Mouse (Mus musculus) C2C12 (cell line): Measurements from ENCODE around the gene Pax1. TPM values are rescaled to one million over a fixed set of nuclear protein-coding genes. Genes with fewer than 3 reads are reported as not detected.

Experiments
- H3K27me3 ChIP-seq: one replicate; pipeline ENCODE4 v1.6.1; 2011; ENCODE audit not compliant: control insufficient read depth, insufficient read depth, insufficient read length
- H3K36me3 ChIP-seq: one replicate; pipeline ENCODE4 v1.6.1; 2011; ENCODE audit not compliant: control insufficient read depth, insufficient read depth
- H3K4me3 ChIP-seq: one replicate; pipeline ENCODE4 v1.5.1; 2011; ENCODE audit warnings: mild to moderate bottlenecking, control low read depth; ENCODE audit not compliant: poor library complexity, insufficient read depth, severe bottlenecking
- H3K79me2 ChIP-seq: one replicate; pipeline ENCODE4 v1.6.1; 2011; ENCODE audit not compliant: control insufficient read depth, insufficient read depth
- H3K79me3 ChIP-seq: one replicate; pipeline ENCODE4 v1.6.1; 2011; ENCODE audit warnings: low read depth, control low read depth
- H3ac ChIP-seq: one replicate; pipeline ENCODE3; 2011; ENCODE audit warnings: low read depth; ENCODE audit not compliant: control insufficient read depth, insufficient read length
- CEBPB ChIP-seq: IDR thresholded peaks from one replicate; pipeline ENCODE4 v1.6.1; 2011; ENCODE audit warnings: low read depth, mild to moderate bottlenecking, control low read depth, moderate library complexity
- CTCF ChIP-seq: IDR thresholded peaks from one replicate; pipeline ENCODE4 v1.5.1; 2011; ENCODE audit not compliant: control insufficient read depth, insufficient read depth, insufficient read length
- FOSL1 ChIP-seq: IDR thresholded peaks from one replicate; pipeline ENCODE4 v1.8.0; 2011; ENCODE audit warnings: mild to moderate bottlenecking, low read length; ENCODE audit not compliant: poor library complexity, insufficient read depth, severe bottlenecking
- MAX ChIP-seq: IDR thresholded peaks from one replicate; pipeline ENCODE4 v1.6.1; 2011; ENCODE audit warnings: mild to moderate bottlenecking, control low read depth
- MYOD1 ChIP-seq: IDR thresholded peaks from one replicate; pipeline ENCODE4 v1.6.1; 2011; ENCODE audit warnings: low read depth; ENCODE audit not compliant: control insufficient read depth, insufficient read length
- MYOG ChIP-seq: IDR thresholded peaks from one replicate; pipeline ENCODE4 v1.6.1; 2011; ENCODE audit not compliant: control insufficient read depth, insufficient read length; ENCODE audit errors: extremely low read depth
- USF1 ChIP-seq: IDR thresholded peaks from one replicate; pipeline ENCODE4 v1.6.1; 2011; ENCODE audit warnings: low read depth, mild to moderate bottlenecking, control low read depth, moderate library complexity
- polyA plus RNA-seq: library from polyadenylated mRNA; unstranded; fragments of >200 nt; fragmentation: generic; extraction: Trizol; gene quantifications from one replicate; pipeline ENCODE4 v1.2.1, GENCODE M21; 2012; ENCODE audit warnings: missing spikeins

Gene Pax1
- polyA plus RNA-seq, 1 experiment: not detected

GRCm38 (mm10) chr2:147342198-147342597 is 19.5 kb upstream of the Pax1 start:
- Histone ChIP-seq H3ac (no peak overlapping the region), H3K79me2 (no peaks in the 10 kb centered on the region), H3K79me3 (no peaks in the 10 kb centered on the region), H3K36me3 (no peaks in the 10 kb centered on the region), H3K27me3 (no peaks in the 10 kb centered on the region), H3K4me3 (no peak overlapping the region)
- no peak for TF ChIP-seq CEBPB
- no peak for TF ChIP-seq USF1
- no peak for TF ChIP-seq MYOD1
- TF ChIP-seq MAX: no peak
- TF ChIP-seq FOSL1: no peak
- no peak for TF ChIP-seq MYOG
- no peak for TF ChIP-seq CTCF

DNA sequence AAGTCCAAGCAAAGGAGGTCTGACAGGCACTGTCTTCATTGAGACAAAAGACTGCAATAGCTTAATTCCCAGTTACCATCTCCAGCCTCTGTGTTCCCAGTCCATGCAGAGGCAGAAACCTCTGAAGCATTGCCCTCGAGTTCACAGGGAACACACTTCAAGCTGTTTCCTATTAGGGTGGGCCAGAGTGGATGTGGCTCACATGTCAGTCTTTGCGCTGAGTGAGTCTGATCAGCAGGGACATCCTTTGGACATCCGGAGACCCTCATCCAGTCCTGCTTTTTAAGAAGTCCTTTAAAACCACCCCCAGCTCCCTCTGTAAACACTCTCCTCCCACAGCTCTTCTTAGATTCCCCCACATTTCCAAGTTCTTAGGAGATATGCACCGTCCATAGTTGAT is 2.0 kb upstream of the Pax1 start:
- H3K36me3 ChIP-seq: no peaks in the 10 kb centered on the region
- no peaks in the 10 kb centered on the region for H3K79me3 ChIP-seq
- TF ChIP-seq USF1 (no peak), CEBPB (no peak), MYOG (no peak), FOSL1 (no peak), MYOD1 (no peak), MAX (no peak), CTCF (no peak)
- no peaks in the 10 kb centered on the region for H3K27me3 ChIP-seq
- no peak overlapping the region for H3K4me3 ChIP-seq
- no peaks in the 10 kb centered on the region for H3K79me2 ChIP-seq
- no peak overlapping the region for H3ac ChIP-seq

DNA sequence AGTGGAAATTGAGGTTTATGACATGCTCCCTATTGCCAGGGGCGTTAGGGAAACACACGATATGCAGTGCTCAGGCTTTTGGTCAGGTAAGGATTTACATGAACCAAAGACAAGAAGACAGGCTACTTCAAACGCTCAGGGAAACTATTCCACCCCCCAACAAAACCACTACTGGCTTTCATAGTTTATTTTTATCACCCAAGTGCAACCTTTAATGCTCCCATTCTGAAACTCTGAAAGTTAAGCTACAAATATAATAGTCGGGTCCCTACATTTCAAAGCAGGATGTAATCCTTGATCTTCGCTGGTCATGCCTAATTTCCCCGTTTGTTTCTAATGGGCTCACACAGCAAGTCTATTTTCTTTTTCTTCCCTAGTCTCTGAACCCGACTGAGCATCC is 1.3 kb upstream of the Pax1 start:
- TF ChIP-seq CEBPB: no peak
- no peak for TF ChIP-seq FOSL1
- no peak for TF ChIP-seq MYOD1
- TF ChIP-seq CTCF: no peak
- no peak for TF ChIP-seq MYOG
- no peak for TF ChIP-seq MAX
- TF ChIP-seq USF1: no peak
- H3ac ChIP-seq: no peak overlapping the region
- no peak overlapping the region for H3K4me3 ChIP-seq
- H3K27me3 ChIP-seq: no peaks in the 10 kb centered on the region
- H3K79me3 ChIP-seq: no peaks in the 10 kb centered on the region
- no peaks in the 10 kb centered on the region for H3K79me2 ChIP-seq
- H3K36me3 ChIP-seq: no peaks in the 10 kb centered on the region

DNA sequence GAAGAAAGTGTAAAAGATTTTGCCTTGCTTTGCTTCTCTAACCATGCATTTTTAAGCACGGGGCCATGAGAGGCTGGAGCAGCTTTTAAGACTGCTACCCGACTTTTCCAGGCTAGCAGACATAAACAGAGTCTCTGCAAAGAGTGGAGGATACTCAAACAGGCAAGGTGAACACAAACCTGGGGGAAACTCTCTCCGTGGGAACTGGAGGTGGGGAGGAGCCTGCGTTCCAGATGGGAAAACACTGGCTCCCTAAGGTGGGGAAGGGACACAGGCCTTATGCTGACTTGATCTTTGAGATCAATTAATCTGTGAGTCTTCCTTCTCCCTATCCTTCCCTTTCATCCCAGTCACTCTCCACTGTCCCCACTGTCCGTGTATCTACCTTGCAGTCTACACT is 869 bp upstream of the Pax1 start:
- H3K79me2 ChIP-seq: no peaks in the 10 kb centered on the region
- H3K4me3 ChIP-seq: no peak overlapping the region
- peaks cover 3% of the 10 kb centered on the region for H3K27me3 ChIP-seq
- no peak overlapping the region for H3ac ChIP-seq
- TF ChIP-seq CEBPB (no peak), MYOD1 (no peak), CTCF (no peak), FOSL1 (no peak), USF1 (no peak), MYOG (no peak), MAX (no peak)
- no peaks in the 10 kb centered on the region for H3K36me3 ChIP-seq
- no peaks in the 10 kb centered on the region for H3K79me3 ChIP-seq

GRCm38 (mm10) chr2:147362316-147362715 is 591 bp downstream of the Pax1 start:
- peaks cover 6% of the 10 kb centered on the region for H3K27me3 ChIP-seq
- no peaks in the 10 kb centered on the region for H3K36me3 ChIP-seq
- H3K79me3 ChIP-seq: no peaks in the 10 kb centered on the region
- TF ChIP-seq CEBPB: no peak
- TF ChIP-seq MAX: no peak
- TF ChIP-seq FOSL1: no peak
- H3K79me2 ChIP-seq: no peaks in the 10 kb centered on the region
- H3K4me3 ChIP-seq: no peak overlapping the region
- H3ac ChIP-seq: no peak overlapping the region

DNA sequence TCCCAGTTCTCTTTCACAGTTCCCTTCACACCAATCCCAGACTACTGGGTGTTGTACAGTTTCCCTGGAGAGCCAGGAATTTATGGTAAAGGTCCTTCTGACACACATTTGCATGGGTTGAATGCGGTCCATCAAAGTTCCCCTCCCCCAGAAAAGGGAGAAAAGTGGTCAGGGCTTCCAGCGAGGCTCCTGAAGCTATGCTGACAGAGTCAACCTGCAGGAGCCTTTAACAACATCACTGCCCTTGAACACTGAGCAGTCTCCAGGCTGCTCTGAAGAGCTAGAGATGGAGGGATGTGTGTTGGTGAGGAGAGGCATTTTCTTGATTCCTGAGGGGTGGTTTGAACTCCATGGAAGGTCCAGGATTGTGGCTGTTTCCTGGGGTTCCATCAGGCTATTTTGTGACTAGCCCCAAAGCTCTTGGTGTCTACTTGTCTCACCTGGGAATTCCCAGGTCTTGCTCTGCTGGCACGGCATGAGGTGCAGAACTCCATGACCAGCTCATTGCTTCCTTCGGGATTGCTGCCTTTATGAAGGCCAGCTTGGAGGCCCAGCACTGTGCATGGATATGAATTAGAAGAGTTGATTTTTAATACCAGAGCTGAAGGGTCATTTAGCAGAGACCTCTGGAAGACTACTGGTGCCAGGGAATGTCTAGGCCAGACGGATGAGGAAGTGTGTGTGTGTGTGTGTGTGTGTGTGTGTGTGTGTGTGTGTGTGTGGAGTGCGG is 1.8 kb downstream of the Pax1 start:
- peaks cover 6% of the 10 kb centered on the region for H3K27me3 ChIP-seq
- no peaks in the 10 kb centered on the region for H3K79me2 ChIP-seq
- TF ChIP-seq FOSL1 (no peak), CEBPB (no peak), USF1 (no peak)
- no peaks in the 10 kb centered on the region for H3K79me3 ChIP-seq
- H3ac ChIP-seq: no peak overlapping the region
- no peaks in the 10 kb centered on the region for H3K36me3 ChIP-seq
- H3K4me3 ChIP-seq: no peak overlapping the region
